Mouse (Mus musculus): ENCODE results near the gene Rbm33. TPM values are rescaled to one million over a fixed set of nuclear protein-coding genes. Genes with fewer than 3 reads are reported as not detected.

The Rbm33 gene
- polyA plus RNA-seq, 1 experiment from 2014 or later: 15.0 TPM

DNA sequence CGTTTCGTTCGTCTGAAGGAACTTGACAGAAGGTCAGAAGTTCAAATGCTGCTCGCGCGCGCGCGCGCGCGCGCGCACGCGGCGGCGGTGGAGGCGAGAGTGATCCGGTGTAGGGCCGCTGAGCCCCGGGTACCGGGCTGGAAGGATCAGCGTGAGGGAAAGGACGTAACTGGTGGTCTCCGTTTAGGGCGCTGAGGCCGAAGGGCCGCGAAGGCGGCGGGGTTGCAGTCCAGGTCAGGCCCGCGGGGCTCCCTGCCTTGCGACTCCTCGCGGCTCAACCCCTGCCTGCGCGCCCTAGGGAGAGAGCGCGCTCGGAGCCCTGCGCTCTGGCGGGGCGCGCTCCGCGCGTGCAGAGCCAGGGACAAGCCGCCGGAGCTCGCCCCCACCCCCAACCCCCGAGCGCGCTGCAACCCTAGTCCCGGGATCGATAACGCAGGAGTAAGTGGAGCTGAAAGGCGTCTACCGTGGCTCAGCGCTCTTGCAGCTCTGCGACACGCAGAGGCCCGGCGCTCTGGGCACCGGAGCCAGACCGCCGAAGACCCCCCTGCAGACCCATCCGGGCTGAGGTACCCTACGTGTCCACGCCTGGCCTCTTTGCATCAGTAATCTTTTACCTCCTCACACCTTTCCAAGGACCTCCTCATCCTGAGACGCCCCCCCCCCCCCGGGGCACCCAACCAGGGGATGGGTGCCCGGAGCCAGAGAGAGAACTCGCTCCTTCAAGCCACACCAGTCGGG is 147.6 kb downstream of the Rbm33 start:
- peaks cover 100% of the 10 kb centered on the region for H3K27me3 ChIP-seq (replicated peaks; ENCODE audit: control insufficient read depth, insufficient read depth, low read length)
- no peak overlapping the region for H3K27ac ChIP-seq (replicated peaks; ENCODE audit: low read depth, low read length)
- peak overlapping the region; percentile 53 for H3K9ac ChIP-seq (ENCODE audit: low read depth, low read length)
- peak overlapping the region; percentile 50 for H3K4me3 ChIP-seq (ENCODE audit: low read depth, low read length)
- peak overlapping the region; percentile 89 for H3K4me2 ChIP-seq (ENCODE audit: low read depth, low read length)
- no peaks in the 10 kb centered on the region for H3K9me3 ChIP-seq (ENCODE audit: control insufficient read depth, low read length)
- DNase-seq (ENCODE audit: low spot score): no peak
- peak; percentile 16; the same call in 1 of the 2 replicates for ATAC-seq (ENCODE audit: low read depth)
- WGBS: under 1% methylated on average over 48 of the region's 76 CpGs
- H3K4me1 ChIP-seq (ENCODE audit: control insufficient read depth, insufficient read depth, low read length): peaks cover 4% of the 10 kb centered on the region; the same call in 1 of the 2 replicates
- H3K36me3 ChIP-seq (ENCODE audit: control insufficient read depth, insufficient read depth, low read length): no peaks in the 10 kb centered on the region

DNA sequence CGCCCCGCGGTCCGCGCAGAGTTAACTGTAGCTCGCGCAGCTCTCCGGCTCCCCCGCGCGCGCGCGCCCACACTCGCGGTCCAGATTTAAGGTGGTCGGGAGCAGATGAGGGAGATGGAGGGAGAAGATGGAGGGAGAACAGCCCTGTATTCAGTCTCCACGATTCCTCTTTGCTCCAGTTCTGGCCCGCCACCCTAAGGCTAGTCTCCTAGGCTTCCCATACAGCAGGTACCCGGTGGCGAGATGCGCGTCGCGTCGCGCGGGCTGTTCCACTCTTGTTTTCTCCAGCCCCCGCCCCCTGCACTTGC is 148.1 kb downstream of the Rbm33 start:
- Histone ChIP-seq H3K4me2 (ENCODE audit: low read depth, low read length) (peak overlapping the region; percentile 89), H3K9me3 (ENCODE audit: control insufficient read depth, low read length) (no peaks in the 10 kb centered on the region), H3K4me1 (ENCODE audit: control insufficient read depth, insufficient read depth, low read length) (peaks cover 4% of the 10 kb centered on the region; the same call in 1 of the 2 replicates), H3K27ac (replicated peaks; ENCODE audit: low read depth, low read length) (no peak overlapping the region), H3K4me3 (ENCODE audit: low read depth, low read length) (peak overlapping the region; percentile 50), H3K27me3 (replicated peaks; ENCODE audit: control insufficient read depth, insufficient read depth, low read length) (peaks cover 95% of the 10 kb centered on the region), H3K9ac (ENCODE audit: low read depth, low read length) (0 out of 2 replicates have a peak overlapping the region, but pooled peaks have one; percentile 53), H3K36me3 (ENCODE audit: control insufficient read depth, insufficient read depth, low read length) (no peaks in the 10 kb centered on the region)
- DNase-seq (ENCODE audit: low spot score) (peak; percentile 48), ATAC-seq (ENCODE audit: low read depth) (peak; percentile 39; the same call in 1 of the 2 replicates)
- under 1% methylated on average over 25 of the region's 29 CpGs for WGBS

GRCm38 (mm10) chr5:28465526-28465925 is 148.6 kb downstream of the Rbm33 start:
- H3K4me3 ChIP-seq (ENCODE audit: low read depth, low read length): peak overlapping the region; percentile 50
- H3K9me3 ChIP-seq (ENCODE audit: control insufficient read depth, low read length): no peaks in the 10 kb centered on the region
- DNase-seq (ENCODE audit: low spot score): no peak
- H3K4me2 ChIP-seq (ENCODE audit: low read depth, low read length): peak overlapping the region; percentile 89
- H3K9ac ChIP-seq (ENCODE audit: low read depth, low read length): no peak overlapping the region
- WGBS: 1% methylated on average over 18 of the region's 18 CpGs
- H3K27ac ChIP-seq (replicated peaks; ENCODE audit: low read depth, low read length): no peak overlapping the region
- H3K36me3 ChIP-seq (ENCODE audit: control insufficient read depth, insufficient read depth, low read length): no peaks in the 10 kb centered on the region
- H3K4me1 ChIP-seq (ENCODE audit: control insufficient read depth, insufficient read depth, low read length): peaks cover 3% of the 10 kb centered on the region; the same call in 1 of the 2 replicates
- H3K27me3 ChIP-seq (replicated peaks; ENCODE audit: control insufficient read depth, insufficient read depth, low read length): peaks cover 90% of the 10 kb centered on the region
- ATAC-seq (ENCODE audit: low read depth): no peak

- Histone ChIP-seq H3K4me2 (ENCODE audit: low read depth, low read length) (peak overlapping the region; percentile 89), H3K4me1 (ENCODE audit: control insufficient read depth, insufficient read depth, low read length) (no peaks in the 10 kb centered on the region), H3K27ac (replicated peaks; ENCODE audit: low read depth, low read length) (no peak overlapping the region), H3K36me3 (ENCODE audit: control insufficient read depth, insufficient read depth, low read length) (no peaks in the 10 kb centered on the region), H3K27me3 (replicated peaks; ENCODE audit: control insufficient read depth, insufficient read depth, low read length) (peaks cover 82% of the 10 kb centered on the region), H3K9ac (ENCODE audit: low read depth, low read length) (0 out of 2 replicates have a peak overlapping the region, but pooled peaks have one; percentile 5), H3K4me3 (ENCODE audit: low read depth, low read length) (peak overlapping the region; percentile 50), H3K9me3 (ENCODE audit: control insufficient read depth, low read length) (no peaks in the 10 kb centered on the region)
- ATAC-seq (ENCODE audit: low read depth) (no peak), DNase-seq (ENCODE audit: low spot score) (no peak)
- WGBS: under 1% methylated on average over 15 of the region's 15 CpGs
These were observed 149.4 kb downstream of the Rbm33 start for GRCm38 (mm10) chr5:28466351-28466750.

DNA sequence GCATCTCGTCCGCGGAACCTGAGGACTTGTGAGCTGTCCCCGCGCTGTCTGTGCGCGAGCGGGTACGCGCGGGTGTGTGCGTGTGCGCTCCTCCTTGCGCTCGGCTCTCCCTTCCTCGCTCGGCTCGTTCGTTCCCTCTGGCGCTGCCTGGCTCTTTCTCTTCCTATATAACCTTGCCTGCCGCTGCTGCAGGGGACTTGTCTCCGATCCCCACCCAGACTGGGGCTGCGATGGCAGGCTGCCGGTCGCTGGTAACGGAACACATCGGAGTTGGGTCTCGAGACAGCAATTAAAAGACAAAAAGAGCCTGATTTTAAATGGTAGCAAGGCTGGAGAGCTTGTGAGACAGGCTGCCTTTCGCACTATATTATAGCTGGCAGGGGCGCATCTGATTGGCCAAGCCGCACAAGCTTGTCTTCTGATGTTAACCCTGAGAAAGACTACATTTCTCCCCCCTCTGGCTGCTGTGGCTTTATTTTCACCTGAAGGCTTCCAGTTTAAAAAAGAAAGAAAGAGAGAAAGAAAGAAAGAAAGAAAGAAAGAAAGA is 149.9 kb downstream of the Rbm33 start, which contains the start of gene Shh:
TSS of gene Shh (minus strand) at position 497 of the 547 bp plus-strand sequence.
- Histone ChIP-seq H3K36me3 (ENCODE audit: control insufficient read depth, insufficient read depth, low read length) (no peaks in the 10 kb centered on the region), H3K9me3 (ENCODE audit: control insufficient read depth, low read length) (no peaks in the 10 kb centered on the region), H3K4me2 (ENCODE audit: low read depth, low read length) (peak within 1 kb of the TSS; percentile 89), H3K27ac (replicated peaks; ENCODE audit: low read depth, low read length) (no peak within 1 kb of the TSS), H3K27me3 (replicated peaks; ENCODE audit: control insufficient read depth, insufficient read depth, low read length) (peaks cover 77% of the 10 kb centered on the region), H3K4me1 (ENCODE audit: control insufficient read depth, insufficient read depth, low read length) (no peaks in the 10 kb centered on the region), H3K9ac (ENCODE audit: low read depth, low read length) (0 out of 2 replicates have a peak within 1 kb of the TSS, but pooled peaks have one; percentile 5), H3K4me3 (ENCODE audit: low read depth, low read length) (peak within 1 kb of the TSS; percentile 50)
- ATAC-seq (ENCODE audit: low read depth) (no peak), DNase-seq (ENCODE audit: low spot score) (no peak)
- under 1% methylated on average over 31 of the region's 31 CpGs for WGBS

Other genes with a start within 250 kb of the Rbm33 start
- 47.9 and 58.7 TPM in 2 replicates for gene Insig1, start 245.8 kb upstream of the Rbm33 start, polyA plus RNA-seq (2014; fragmentation: Nextera tagmentation; extraction: Ambion mirVana)
- not detected in 2 replicates for gene En2, start 151.4 kb upstream of the Rbm33 start, polyA plus RNA-seq (2014; fragmentation: Nextera tagmentation; extraction: Ambion mirVana)
- 1.4 and 1.7 TPM in 2 replicates for gene Cnpy1, start 71.3 kb upstream of the Rbm33 start, polyA plus RNA-seq (2014; fragmentation: Nextera tagmentation; extraction: Ambion mirVana)
- 0.47 and 0.56 TPM in 2 replicates for gene Shh, start 150.1 kb downstream of the Rbm33 start, polyA plus RNA-seq (2014; fragmentation: Nextera tagmentation; extraction: Ambion mirVana)

Measured in embryonic facial prominence, embryonic 14.5 days (tissue).